In genomic region chr11:53259047-53259632, GRCm38 (mm10) we compare ENCODE assay signal across 23 mouse cellular contexts. TPM values are rescaled to one million over a fixed set of nuclear protein-coding genes. Genes with fewer than 3 reads are reported as not detected.
DNase-seq lines count a peak whose midpoint lies in the region; ATAC-seq and TF ChIP-seq lines count a peak whose summit lies in the region.
"Had no signal": no experiment of that assay in that cellular context is flagged by ENCODE, and none has a peak within 500 bp of the region (broad histone marks: within the 10 kb centered on the region; RNA-seq: fewer than 3 reads in every experiment).

No protein-coding gene starts in this region.

- TF ChIP-seq CTCF in MEL (IDR thresholded peaks at IDR 0.05 in 2 of 3, conservative IDR thresholded peaks at IDR 0.05 in 1 of 3; ENCODE audit: control insufficient read depth in 1 of 3, insufficient read depth in 1 of 3, low read depth in 2 of 3, low read length in 3 of 3, poor library complexity in 1 of 3, severe bottlenecking in 1 of 3) = no peak
- no peak for TF ChIP-seq CTCF in liver, postnatal 0 days (IDR thresholded peaks at IDR 0.05; ENCODE audit: low read depth)

- H3K4me3 ChIP-seq in embryonic facial prominence, embryonic 15.5 days (replicated peaks) = no peak overlapping the region
- no peak overlapping the region for H3K4me3 ChIP-seq in embryonic facial prominence, embryonic 10.5 days
- no peak overlapping the region for H3K4me3 ChIP-seq in kidney, embryonic 14.5 days (ENCODE audit: low read length)
- H3K4me3 ChIP-seq in MEL (ENCODE audit: control insufficient read depth in 1 of 2, insufficient read depth in 1 of 2, low read depth in 2 of 2, low read length in 2 of 2) = no peak overlapping the region
- H3K4me3 ChIP-seq in liver, postnatal 0 days (ENCODE audit: low read depth, low read length) = no peak overlapping the region
- H3K4me3 ChIP-seq: forebrain, embryonic 15.5 days; hindbrain, embryonic 13.5 days; midbrain, embryonic 10.5 days; neural tube, embryonic 13.5 days had no signal

- no peak overlapping the region for H3K4me2 ChIP-seq in embryonic facial prominence, embryonic 15.5 days (replicated peaks)
- no peak overlapping the region for H3K4me2 ChIP-seq in kidney, embryonic 14.5 days (replicated peaks; ENCODE audit: low read depth, low read length)
- no peak overlapping the region for H3K4me2 ChIP-seq in liver, postnatal 0 days (ENCODE audit: low read depth, low read length)
- H3K4me2 ChIP-seq: forebrain, embryonic 15.5 days; hindbrain, embryonic 13.5 days; lung, embryonic 14.5 days; neural tube, embryonic 13.5 days had no signal

- H3K36me3 ChIP-seq in embryonic facial prominence, embryonic 15.5 days = peaks cover 36% of the 10 kb centered on the region
- peaks cover 71% of the 10 kb centered on the region for H3K36me3 ChIP-seq in embryonic facial prominence, embryonic 10.5 days (replicated peaks)
- H3K36me3 ChIP-seq in kidney, embryonic 14.5 days (ENCODE audit: control insufficient read depth, insufficient read depth, low read length) = peaks cover 42% of the 10 kb centered on the region
- H3K36me3 ChIP-seq in MEL (ENCODE audit: control insufficient read depth in 1 of 2, insufficient read depth in 2 of 2, low read length in 2 of 2) = peaks cover 2 to 21% of the 10 kb centered on the region in 2 experiments; a peak in 3 of 4 replicates
- peaks cover 36% of the 10 kb centered on the region for H3K36me3 ChIP-seq in liver, postnatal 0 days (replicated peaks; ENCODE audit: insufficient read depth, low read length)

- H3K27me3 ChIP-seq in embryonic facial prominence, embryonic 15.5 days = no peaks in the 10 kb centered on the region
- no peaks in the 10 kb centered on the region for H3K27me3 ChIP-seq in embryonic facial prominence, embryonic 10.5 days (replicated peaks; ENCODE audit: low read depth, poor library complexity, severe bottlenecking)
- no peaks in the 10 kb centered on the region for H3K27me3 ChIP-seq in kidney, embryonic 14.5 days (ENCODE audit: control insufficient read depth, insufficient read depth, low read length)
- no peaks in the 10 kb centered on the region for H3K27me3 ChIP-seq in MEL (ENCODE audit: control insufficient read depth in 1 of 2, insufficient read depth in 2 of 2, low read length in 2 of 2)
- H3K27me3 ChIP-seq in liver, postnatal 0 days (ENCODE audit: insufficient read depth, low read length) = no peaks in the 10 kb centered on the region
- H3K27me3 ChIP-seq: forebrain, embryonic 15.5 days; hindbrain, embryonic 13.5 days; neural tube, embryonic 13.5 days had no signal

- TF ChIP-seq POLR2A in MEL (IDR thresholded peaks at IDR 0.05; ENCODE audit: control insufficient read depth in 1 of 2, insufficient read depth in 1 of 2, low read depth in 1 of 2, low read length in 2 of 2, poor library complexity in 1 of 2) = 0 out of 4 replicates have a peak, but pooled peaks of 1 of the 2 experiments have one; percentile 9

- DNase-seq in embryonic facial prominence, embryonic 10.5 days (ENCODE audit: low spot score) = no peak
- no peak for DNase-seq in kidney, adult 11 months
- no peak for DNase-seq in MEL (ENCODE audit: low read depth, low spot score)
- DNase-seq in liver, postnatal 0 days = no peak
- DNase-seq in cerebellum, postnatal 10 days = no peak
- DNase-seq: cerebellum, adult 2 months; cerebellum, postnatal 25 days; kidney, adult 2 months; kidney, postnatal 4 days; left cerebral cortex, postnatal 4 days; liver; lung, embryonic 14.5 days; lung, postnatal 14 days; thymus, postnatal 14 days had no signal

- 85% methylated on average over 6 of the region's 6 CpGs for WGBS in embryonic facial prominence, embryonic 15.5 days
- 90% methylated on average over 6 of the region's 6 CpGs for WGBS in embryonic facial prominence, embryonic 10.5 days
- WGBS in kidney, embryonic 14.5 days = 77% methylated on average over 6 of the region's 6 CpGs
- 82% methylated on average over 6 of the region's 6 CpGs for WGBS in liver, postnatal 0 days (ENCODE audit: insufficient replicate concordance)

- H3K27ac ChIP-seq in embryonic facial prominence, embryonic 15.5 days (replicated peaks) = no peak overlapping the region
- no peak overlapping the region for H3K27ac ChIP-seq in embryonic facial prominence, embryonic 10.5 days (replicated peaks)
- no peak overlapping the region for H3K27ac ChIP-seq in kidney, embryonic 14.5 days (ENCODE audit: low read depth, low read length)
- no peak overlapping the region for H3K27ac ChIP-seq in MEL (ENCODE audit: control insufficient read depth, low read depth, low read length)
- H3K27ac ChIP-seq in liver, postnatal 0 days (ENCODE audit: low read depth) = no peak overlapping the region
- H3K27ac ChIP-seq: forebrain, embryonic 15.5 days; hindbrain, embryonic 13.5 days; kidney, postnatal 0 days; liver, embryonic 14.5 days; midbrain, embryonic 10.5 days; neural tube, embryonic 13.5 days had no signal

- no peaks in the 10 kb centered on the region for H3K4me1 ChIP-seq in embryonic facial prominence, embryonic 15.5 days
- no peaks in the 10 kb centered on the region for H3K4me1 ChIP-seq in embryonic facial prominence, embryonic 10.5 days
- H3K4me1 ChIP-seq in kidney, embryonic 14.5 days (ENCODE audit: control insufficient read depth, insufficient read depth, low read length) = no peaks in the 10 kb centered on the region
- no peaks in the 10 kb centered on the region for H3K4me1 ChIP-seq in MEL (ENCODE audit: control insufficient read depth in 1 of 2, insufficient read depth in 2 of 2, low read length in 2 of 2)
- H3K4me1 ChIP-seq in liver, postnatal 0 days (ENCODE audit: insufficient read depth) = no peaks in the 10 kb centered on the region
- H3K4me1 ChIP-seq: forebrain, embryonic 15.5 days; hindbrain, embryonic 13.5 days; midbrain, embryonic 10.5 days; neural tube, embryonic 13.5 days had no signal

- H3K9ac ChIP-seq in embryonic facial prominence, embryonic 15.5 days = no peak overlapping the region
- H3K9ac ChIP-seq in kidney, embryonic 14.5 days (ENCODE audit: low read depth, low read length) = no peak overlapping the region
- H3K9ac ChIP-seq in MEL (ENCODE audit: control insufficient read depth, low read depth, low read length, poor library complexity, severe bottlenecking) = no peak overlapping the region
- H3K9ac ChIP-seq in liver, postnatal 0 days (replicated peaks) = no peak overlapping the region
- H3K9ac ChIP-seq: forebrain, embryonic 15.5 days; hindbrain, embryonic 13.5 days; liver, embryonic 14.5 days; lung, embryonic 14.5 days; neural tube, embryonic 13.5 days had no signal

- no peak for TF ChIP-seq RAD21 in MEL (IDR thresholded peaks at IDR 0.05; ENCODE audit: low read depth, low read length)

- ATAC-seq in embryonic facial prominence, embryonic 15.5 days (ENCODE audit: insufficient number of reproducible peaks, low FRiP score, low TSS enrichment, low read depth) = 0 out of 2 replicates have a peak, but pooled peaks have one; percentile 40
- ATAC-seq in kidney, embryonic 14.5 days (ENCODE audit: low FRiP score, low TSS enrichment) = 0 out of 2 replicates have a peak, but pooled peaks have one; percentile 51
- no peak for ATAC-seq in liver, postnatal 0 days
- ATAC-seq: activated CD4-positive, CD25-positive, alpha-beta regulatory T cell, adult 4 months; forebrain, embryonic 15.5 days had no signal

- no peak for TF ChIP-seq EP300 in MEL (IDR thresholded peaks at IDR 0.05; ENCODE audit: low read depth in 1 of 2, low read length in 2 of 2)
- no peak for TF ChIP-seq EP300 in liver, postnatal 0 days (IDR thresholded peaks at IDR 0.05; ENCODE audit: low read depth)

- H3K79me2 ChIP-seq in MEL (ENCODE audit: control insufficient read depth, insufficient read depth, low read length, poor library complexity) = no peaks in the 10 kb centered on the region

- H3K9me3 ChIP-seq in embryonic facial prominence, embryonic 15.5 days (replicated peaks) = no peaks in the 10 kb centered on the region
- H3K9me3 ChIP-seq in embryonic facial prominence, embryonic 10.5 days = no peaks in the 10 kb centered on the region
- H3K9me3 ChIP-seq in kidney, embryonic 14.5 days (ENCODE audit: control insufficient read depth, low read length) = no peaks in the 10 kb centered on the region
- H3K9me3 ChIP-seq in MEL (replicated peaks; ENCODE audit: insufficient read depth, low read length) = no peaks in the 10 kb centered on the region
- no peaks in the 10 kb centered on the region for H3K9me3 ChIP-seq in liver, postnatal 0 days (ENCODE audit: low read length)
- H3K9me3 ChIP-seq: forebrain, embryonic 15.5 days; hindbrain, embryonic 13.5 days; neural tube, embryonic 13.5 days had no signal

TF ChIP-seq in MEL, 35 proteins besides CTCF, POLR2A, EP300 and RAD21 (continues in another document):
- no peak for TF ChIP-seq USF2 (IDR thresholded peaks at IDR 0.05; ENCODE audit: borderline replicate concordance in 1 of 2, insufficient read depth in 1 of 2, low read depth in 1 of 2, low read length in 2 of 2)
- TF ChIP-seq TCF12 (IDR thresholded peaks at IDR 0.05; ENCODE audit: low read depth, low read length) = no peak
- no peak for TF ChIP-seq MAZ (IDR thresholded peaks at IDR 0.05; ENCODE audit: low read depth, low read length)
- TF ChIP-seq JUND (IDR thresholded peaks at IDR 0.05; ENCODE audit: low read depth, low read length) = no peak
- no peak for TF ChIP-seq ZNF384 (IDR thresholded peaks at IDR 0.05; ENCODE audit: low read depth, low read length)
- TF ChIP-seq POLR2AphosphoS2 (IDR thresholded peaks at IDR 0.05; ENCODE audit: low read length) = peak; percentile 91
- no peak for TF ChIP-seq UBTF (IDR thresholded peaks at IDR 0.05; ENCODE audit: borderline replicate concordance, insufficient read depth, low read depth, low read length)
- no peak for TF ChIP-seq SIN3A (IDR thresholded peaks at IDR 0.05; ENCODE audit: low read length)
- TF ChIP-seq GABPA (IDR thresholded peaks at IDR 0.05; ENCODE audit: low read depth, low read length) = no peak
- TF ChIP-seq GATA1 (IDR thresholded peaks at IDR 0.05; ENCODE audit: low read depth, low read length) = no peak
- TF ChIP-seq HCFC1 (IDR thresholded peaks at IDR 0.05; ENCODE audit: low read depth, low read length) = no peak
- no peak for TF ChIP-seq KAT2A (conservative IDR thresholded peaks at IDR 0.05; ENCODE audit: low read depth, low read length)
- no peak for TF ChIP-seq ZC3H11A (IDR thresholded peaks at IDR 0.05; ENCODE audit: low read depth, low read length)
- no peak for TF ChIP-seq CHD2 (IDR thresholded peaks at IDR 0.05; ENCODE audit: low read length)
- TF ChIP-seq ETS1 (IDR thresholded peaks at IDR 0.05; ENCODE audit: low read depth, low read length) = no peak

RNA-seq across cellular contexts. Expression of gene Hspa4, which starts 41.1 kb away (rescaled TPM):
- 63.9 and 71.9 TPM in 2 replicates for polyA plus RNA-seq in embryonic facial prominence, embryonic 15.5 days (2015; fragmentation: Nextera tagmentation; extraction: Ambion mirVana)
- polyA plus RNA-seq in embryonic facial prominence, embryonic 10.5 days (2016; fragmentation: Nextera tagmentation; extraction: Ambion mirVana) = 130 and 136 TPM in 2 replicates
- 78.2 and 110 TPM in 2 replicates for polyA plus RNA-seq in kidney, embryonic 14.5 days (2014; fragmentation: Nextera tagmentation; extraction: Ambion mirVana)
- total RNA-seq in MEL (2012; rRNA removed) = 276 and 301 TPM in 2 replicates
- 100 to 1,000 TPM; 209 to 907 TPM for polyA plus RNA-seq in MEL (2012; ENCODE audit: insufficient read depth in 1 of 2, insufficient read length in 2 of 2, low read depth in 1 of 2, low replicate concordance in 2 of 2, missing spikeins in 1 of 2)
- polyA plus RNA-seq in liver, postnatal 0 days (2015; fragmentation: Nextera tagmentation; extraction: Ambion mirVana) = 37.4 and 41.4 TPM in 2 replicates
